Mouse (Mus musculus): ENCODE measurements around the gene Fam192a.

Gene Fam192a

DNA sequence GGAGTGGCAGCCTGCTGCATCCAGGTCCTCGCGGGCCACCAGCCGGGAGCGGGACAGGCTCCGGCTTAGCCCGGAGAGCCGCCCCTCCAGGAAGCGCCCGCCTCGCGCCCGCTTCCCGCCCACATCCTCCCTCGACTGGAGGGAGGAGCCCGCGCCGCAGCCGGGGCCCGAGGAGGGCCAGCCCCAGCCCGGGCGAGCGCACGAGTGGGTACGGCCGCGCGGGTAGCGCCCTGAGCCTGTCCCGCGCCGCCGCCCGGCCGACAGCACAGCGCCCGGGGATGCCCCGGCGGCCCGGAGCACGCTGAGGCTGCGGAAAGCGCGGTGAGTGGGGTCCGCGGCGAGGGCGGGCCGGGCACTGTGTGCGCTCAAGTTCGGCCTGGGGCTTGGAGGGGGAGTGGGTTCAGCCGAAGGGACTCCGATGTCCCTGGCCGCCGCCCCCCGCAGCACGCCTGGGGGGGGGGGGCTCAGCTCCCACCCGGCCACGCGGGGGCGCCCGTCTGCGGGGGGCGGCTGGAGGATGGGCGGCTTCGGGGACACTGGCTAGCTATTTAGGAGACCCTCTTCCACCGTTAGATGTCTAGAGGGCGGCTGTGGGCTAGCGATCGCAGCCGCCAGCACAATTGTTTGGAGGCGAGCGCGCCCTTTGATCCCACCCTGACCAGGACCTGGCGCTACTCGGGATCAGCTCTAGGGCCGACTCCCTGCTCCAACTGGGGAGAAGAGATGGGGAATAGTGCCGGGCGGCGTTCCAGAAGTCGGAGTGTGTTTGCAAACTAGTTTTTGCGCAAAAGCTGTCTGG lies 68.7 kb downstream of the Fam192a start, which contains the start of gene Cpne2:
Cpne2 (plus strand) TSS at position 118 of the 799 bp plus-strand sequence.
- CTCF ChIA-PET = no interaction called here

- CTCF ChIA-PET = no interaction called here
Measured at GRCm38 (mm10) chr8:94532525-94532872, 69.3 kb downstream of the Fam192a start.

- CTCF ChIA-PET = no interaction called here
Measured at GRCm38 (mm10) chr8:94532000-94532399, 69.8 kb downstream of the Fam192a start.

GRCm38 (mm10) chr8:94530643-94531042 lies 71.2 kb downstream of the Fam192a start:
- CTCF ChIA-PET = no interaction called here

DNA sequence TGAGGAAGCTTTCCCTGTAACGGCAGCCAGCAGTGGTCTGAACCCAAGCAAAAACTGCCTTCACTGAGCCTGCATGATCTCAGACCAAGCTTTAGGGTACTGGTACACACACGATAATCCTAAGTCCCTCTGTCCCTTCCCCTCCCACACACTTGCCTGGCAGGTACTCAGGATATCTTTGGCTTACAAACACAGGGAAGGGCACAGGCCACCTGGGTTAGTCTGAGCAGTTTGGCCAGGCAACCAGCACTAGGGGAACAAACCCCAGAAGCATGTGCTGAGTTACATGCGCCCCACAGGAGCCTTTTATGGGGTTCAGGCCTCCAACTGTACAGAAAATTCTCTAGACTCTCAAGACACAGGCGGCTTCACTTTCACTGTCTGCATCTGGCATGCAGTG lies 71.9 kb downstream of the Fam192a start:
- CTCF ChIA-PET = no interaction called here

- CTCF ChIA-PET = no interaction called here
Measured at GRCm38 (mm10) chr8:94528245-94528644, 73.6 kb downstream of the Fam192a start.

DNA sequence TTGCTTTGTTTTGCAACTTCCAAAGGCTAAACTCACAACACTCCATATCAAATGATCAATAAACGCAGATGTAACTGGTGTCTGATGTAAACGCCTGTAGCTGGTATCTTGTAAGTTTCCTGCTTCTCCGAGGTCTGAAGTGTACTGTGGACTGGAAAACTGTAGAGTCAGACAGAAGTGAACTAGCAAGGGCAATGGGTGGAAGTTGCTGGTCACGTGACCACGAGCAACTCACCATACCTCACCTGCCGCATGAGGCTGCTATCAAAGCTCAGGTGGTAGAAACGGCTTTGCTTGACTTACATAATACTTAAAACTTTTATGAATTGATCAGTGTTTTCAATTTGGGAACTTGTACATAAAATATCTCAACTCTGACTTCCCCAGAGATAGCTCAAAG lies 74.6 kb downstream of the Fam192a start:
- CTCF ChIA-PET = no interaction called here

GRCm38 (mm10) chr8:94524554-94524953 lies 77.2 kb downstream of the Fam192a start:
- CTCF ChIA-PET = no interaction called here

Measured in spleen, embryonic (tissue).